Mouse (Mus musculus) hindbrain, embryonic 13.5 days (tissue): Measurements from ENCODE around the gene Atp13a1. TPM values are rescaled to one million over a fixed set of nuclear protein-coding genes. Genes with fewer than 3 reads are reported as not detected.

ENCODE experiments used
- ATAC-seq: fragments of 200-750 bp; cut with Nextera tagmentation; 2 replicates; pipeline ENCODE4 v1.8.0; 2017; ENCODE audit warnings: moderate TSS enrichment; ENCODE audit not compliant: low FRiP score
- H3K27ac ChIP-seq: fragments of 300-500 bp; sonication (generic); 2 replicates; pipeline ENCODE4 v1.5.1; 2015; ENCODE audit warnings: inconsistent platforms, mild to moderate bottlenecking, moderate library complexity
- H3K27me3 ChIP-seq: fragments of 300-500 bp; sonication (generic); 2 replicates; pipeline ENCODE4 v1.6.1; 2015; ENCODE audit warnings: mild to moderate bottlenecking, inconsistent platforms
- H3K36me3 ChIP-seq: fragments of 300-500 bp; sonication (generic); 2 replicates; pipeline ENCODE4 v1.6.1; 2015; ENCODE audit warnings: mild to moderate bottlenecking, inconsistent platforms
- H3K4me1 ChIP-seq: fragments of 300-500 bp; sonication (generic); replicated peaks from 2 replicates; pipeline ENCODE4 v1.6.1; 2015; ENCODE audit warnings: inconsistent platforms
- H3K4me2 ChIP-seq: fragments of 300-500 bp; sonication (generic); 2 replicates; pipeline ENCODE4 v1.6.1; 2015; ENCODE audit warnings: inconsistent platforms, mild to moderate bottlenecking, moderate library complexity
- H3K4me3 ChIP-seq: fragments of 300-500 bp; sonication (generic); 2 replicates; pipeline ENCODE4 v1.5.1; 2015; ENCODE audit warnings: mild to moderate bottlenecking, inconsistent platforms
- H3K9ac ChIP-seq: fragments of 300-500 bp; sonication (generic); 2 replicates; pipeline ENCODE4 v1.6.1; 2015; ENCODE audit warnings: mild to moderate bottlenecking, inconsistent platforms
- H3K9me3 ChIP-seq: fragments of 300-500 bp; sonication (generic); 2 replicates; pipeline ENCODE4 v1.6.1; 2016; ENCODE audit warnings: inconsistent platforms
- WGBS: fragments of 180-500 bp; shearing (Covaris S2); methylation state at CpG from one replicate; pipeline ENCODE4 v1.1.7; 2015; 5-methylcytosine and 5-hydroxymethylcytosine counted together
- polyA plus RNA-seq: library from polyadenylated mRNA; unstranded; fragments of >200 nt; fragmentation: Nextera tagmentation; extraction: Ambion mirVana; gene quantifications from 2 replicates; pipeline ENCODE4 v1.2.1, GENCODE M21; 2015

Gene Atp13a1
- polyA plus RNA-seq, result 47.8 and 47.9 TPM in 2 replicates

- no peaks in the 10 kb centered on the region for H3K9me3 ChIP-seq
- peak within 1 kb of the TSS; percentile 90 for H3K27ac ChIP-seq
- H3K36me3 ChIP-seq, result peaks cover 27% of the 10 kb centered on the region
- peak; percentile 96 for ATAC-seq
- H3K4me1 ChIP-seq, result peaks cover 36% of the 10 kb centered on the region
- no peaks in the 10 kb centered on the region for H3K27me3 ChIP-seq
- peak within 1 kb of the TSS; percentile 90 for H3K4me2 ChIP-seq
- peak within 1 kb of the TSS; percentile 100 for H3K4me3 ChIP-seq
- under 1% methylated on average over 38 of the region's 38 CpGs for WGBS
- peak within 1 kb of the TSS; percentile 99 for H3K9ac ChIP-seq
Measured at GRCm38 (mm10) chr8:69790773-69791367, at the start of gene Atp13a1, which contains the start of gene Zfp866. Gene Atp13a1, plus strand, starts transcription at chr8:69791163. Gene Zfp866, minus strand, starts transcription at chr8:69791178.

GRCm38 (mm10) chr8:69741231-69741630 lies 49.7 kb upstream of the Atp13a1 start:
- 85% methylated on average over 2 of the region's 2 CpGs for WGBS
- H3K4me1 ChIP-seq, result no peaks in the 10 kb centered on the region
- H3K4me2 ChIP-seq, result no peak overlapping the region
- H3K36me3 ChIP-seq, result peaks cover 29% of the 10 kb centered on the region
- no peak overlapping the region for H3K27ac ChIP-seq
- no peak overlapping the region for H3K4me3 ChIP-seq
- no peaks in the 10 kb centered on the region for H3K27me3 ChIP-seq
- H3K9me3 ChIP-seq, result no peaks in the 10 kb centered on the region
- no peak for ATAC-seq
- no peak overlapping the region for H3K9ac ChIP-seq

GRCm38 (mm10) chr8:69749544-69750454 lies 41.2 kb upstream of the Atp13a1 start, which contains the start of gene Zfp963:
Gene Zfp963, minus strand, starts transcription at chr8:69749970.
- 3% methylated on average over 48 of the region's 48 CpGs for WGBS
- peak within 1 kb of the TSS; percentile 82 for H3K9ac ChIP-seq
- peak within 1 kb of the TSS; percentile 99 for H3K27ac ChIP-seq
- H3K4me2 ChIP-seq, result peak within 1 kb of the TSS; percentile 53
- peaks cover 20% of the 10 kb centered on the region for H3K4me1 ChIP-seq
- no peaks in the 10 kb centered on the region for H3K9me3 ChIP-seq
- H3K36me3 ChIP-seq, result peaks cover 10% of the 10 kb centered on the region; the same call in 1 of the 2 replicates
- peak within 1 kb of the TSS; percentile 62 for H3K4me3 ChIP-seq
- no peaks in the 10 kb centered on the region for H3K27me3 ChIP-seq
- peak; percentile 99 for ATAC-seq

GRCm38 (mm10) chr8:69752437-69752836 lies 38.5 kb upstream of the Atp13a1 start:
- peaks cover 20% of the 10 kb centered on the region for H3K4me1 ChIP-seq
- no peaks in the 10 kb centered on the region for H3K9me3 ChIP-seq
- H3K36me3 ChIP-seq, result peaks cover 19% of the 10 kb centered on the region
- WGBS, result 88% methylated on average over 2 of the region's 2 CpGs
- no peak overlapping the region for H3K9ac ChIP-seq
- no peak overlapping the region for H3K4me2 ChIP-seq
- ATAC-seq, result no peak
- no peak overlapping the region for H3K4me3 ChIP-seq
- no peak overlapping the region for H3K27ac ChIP-seq
- H3K27me3 ChIP-seq, result no peaks in the 10 kb centered on the region

DNA sequence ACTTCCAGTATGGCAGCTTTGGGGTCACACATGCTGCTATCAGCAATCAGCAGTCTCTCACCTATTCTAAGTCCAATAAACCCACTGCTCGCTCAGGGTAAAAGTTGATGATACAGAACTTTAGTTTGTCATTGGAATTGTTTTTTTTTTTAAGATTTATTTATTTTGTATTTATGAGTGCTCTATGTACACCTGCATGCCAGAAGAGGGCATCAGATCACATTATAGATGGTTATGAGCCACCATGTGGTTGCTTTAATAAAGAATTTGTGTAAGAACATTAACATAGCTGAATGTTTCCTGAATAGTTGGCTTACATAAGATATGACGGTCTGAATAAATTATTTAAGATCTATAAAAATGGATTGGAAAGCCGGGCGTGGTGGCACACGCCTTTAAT lies 32.6 kb upstream of the Atp13a1 start:
- WGBS, result 98% methylated on average over 5 of the region's 5 CpGs
- Histone ChIP-seq H3K9me3 (no peaks in the 10 kb centered on the region), H3K4me2 (no peak overlapping the region), H3K27me3 (no peaks in the 10 kb centered on the region), H3K9ac (no peak overlapping the region), H3K36me3 (peaks cover 46% of the 10 kb centered on the region), H3K27ac (no peak overlapping the region), H3K4me3 (no peak overlapping the region), H3K4me1 (no peaks in the 10 kb centered on the region)
- ATAC-seq, result no peak

- Histone ChIP-seq H3K27me3 (no peaks in the 10 kb centered on the region), H3K4me2 (no peak overlapping the region), H3K27ac (no peak overlapping the region), H3K4me3 (no peak overlapping the region), H3K36me3 (peaks cover 63% of the 10 kb centered on the region), H3K9ac (no peak overlapping the region), H3K4me1 (no peaks in the 10 kb centered on the region), H3K9me3 (peaks cover 4% of the 10 kb centered on the region; the same call in 1 of the 2 replicates)
- 85% methylated on average over 4 of the region's 4 CpGs for WGBS
- ATAC-seq, result no peak
Measured at GRCm38 (mm10) chr8:69761814-69762445, 29.0 kb upstream of the Atp13a1 start.

DNA sequence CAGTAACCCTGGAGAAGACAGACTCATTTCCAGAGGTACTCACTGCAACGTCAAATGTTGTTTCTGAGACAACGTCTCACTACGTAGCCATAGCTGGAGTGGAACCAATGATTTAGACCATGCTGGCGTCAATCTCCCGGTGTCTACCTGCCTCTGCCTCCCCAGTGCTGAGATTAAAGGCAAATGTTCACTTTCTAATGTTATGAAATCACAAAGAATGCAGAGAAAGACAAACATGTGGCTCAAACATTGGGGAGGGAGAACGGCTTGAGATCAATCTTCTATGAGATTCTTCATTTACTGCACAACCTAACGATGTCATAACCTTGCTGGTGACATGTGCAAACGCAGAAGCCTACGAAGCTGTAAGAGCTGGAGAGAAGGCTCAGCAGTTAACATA lies 19.7 kb upstream of the Atp13a1 start:
- Histone ChIP-seq H3K4me3 (no peak overlapping the region), H3K9me3 (peaks cover under 1% of the 10 kb centered on the region; the same call in 1 of the 2 replicates), H3K27me3 (no peaks in the 10 kb centered on the region), H3K36me3 (peaks cover 37% of the 10 kb centered on the region), H3K27ac (no peak overlapping the region), H3K9ac (peak overlapping the region; percentile 3; the same call in 1 of the 2 replicates), H3K4me2 (no peak overlapping the region), H3K4me1 (peaks cover 39% of the 10 kb centered on the region)
- WGBS, result 91% methylated on average over 9 of the region's 9 CpGs
- ATAC-seq, result no peak

DNA sequence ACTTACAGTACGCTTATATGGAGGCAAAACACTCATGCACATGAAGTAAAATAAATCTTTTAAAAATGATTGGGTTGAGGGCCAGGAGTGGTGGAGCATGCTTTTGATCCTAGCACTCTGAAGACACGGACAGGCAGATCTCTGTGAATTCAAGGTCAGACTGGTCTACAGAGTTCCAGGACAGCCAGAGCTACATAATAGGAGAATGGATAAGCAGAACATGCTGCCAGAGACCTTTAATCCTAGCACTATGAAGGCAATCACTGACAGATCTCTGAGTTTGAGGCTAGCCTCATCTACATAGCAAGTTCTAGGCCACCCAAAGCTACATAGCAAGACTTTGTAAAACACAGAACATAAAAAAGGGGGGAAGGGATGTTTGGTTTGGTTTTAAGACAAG lies 18.9 kb upstream of the Atp13a1 start:
- H3K9ac ChIP-seq, result peak overlapping the region; percentile 53; the same call in 1 of the 2 replicates
- H3K9me3 ChIP-seq, result no peaks in the 10 kb centered on the region

GRCm38 (mm10) chr8:69774503-69775148 lies 16.3 kb upstream of the Atp13a1 start, which contains the start of gene Gm20422:
Gene Gm20422, minus strand, starts transcription at chr8:69774886.
- ATAC-seq, result peak; percentile 99
- Histone ChIP-seq H3K4me1 (peaks cover 39% of the 10 kb centered on the region), H3K27ac (peak within 1 kb of the TSS; percentile 100), H3K4me3 (peak within 1 kb of the TSS; percentile 69), H3K27me3 (no peaks in the 10 kb centered on the region), H3K9ac (peak within 1 kb of the TSS; percentile 89), H3K36me3 (peaks cover 3% of the 10 kb centered on the region; the same call in 1 of the 2 replicates), H3K9me3 (no peaks in the 10 kb centered on the region), H3K4me2 (peak within 1 kb of the TSS; percentile 73)
- WGBS, result under 1% methylated on average over 41 of the region's 41 CpGs

More for the DNA sequence above, 18.9 kb upstream of the Atp13a1 start:
- 0 out of 2 replicates have a peak overlapping the region, but pooled peaks have one; percentile 1 for H3K27ac ChIP-seq
- peaks cover 28% of the 10 kb centered on the region for H3K36me3 ChIP-seq
- H3K4me2 ChIP-seq, result peak overlapping the region; percentile 23; the same call in 1 of the 2 replicates
- H3K4me1 ChIP-seq, result peaks cover 39% of the 10 kb centered on the region
- no peaks in the 10 kb centered on the region for H3K27me3 ChIP-seq
- WGBS, result 91% methylated on average over 2 of the region's 2 CpGs
- no peak for ATAC-seq
- H3K4me3 ChIP-seq, result no peak overlapping the region

GRCm38 (mm10) chr8:69775149-69775534 lies 15.8 kb upstream of the Atp13a1 start:
- peak overlapping the region; percentile 89 for H3K9ac ChIP-seq
- ATAC-seq, result no peak; the same call in 1 of the 2 replicates

GRCm38 (mm10) chr8:69777111-69777510 lies 13.9 kb upstream of the Atp13a1 start:
- WGBS, result 74% methylated on average over 9 of the region's 12 CpGs
- H3K27me3 ChIP-seq, result no peaks in the 10 kb centered on the region
- no peaks in the 10 kb centered on the region for H3K36me3 ChIP-seq
- no peak overlapping the region for H3K4me3 ChIP-seq
- no peak overlapping the region for H3K9ac ChIP-seq
- H3K4me1 ChIP-seq, result peaks cover 19% of the 10 kb centered on the region
- no peak overlapping the region for H3K4me2 ChIP-seq
- H3K27ac ChIP-seq, result no peak overlapping the region
- no peaks in the 10 kb centered on the region for H3K9me3 ChIP-seq
- no peak for ATAC-seq

More at GRCm38 (mm10) chr8:69775149-69775534, 15.8 kb upstream of the Atp13a1 start:
- Histone ChIP-seq H3K27ac (peak overlapping the region; percentile 100), H3K4me1 (peaks cover 39% of the 10 kb centered on the region), H3K27me3 (no peaks in the 10 kb centered on the region), H3K36me3 (no peaks in the 10 kb centered on the region), H3K4me2 (peak overlapping the region; percentile 46), H3K9me3 (no peaks in the 10 kb centered on the region), H3K4me3 (peak overlapping the region; percentile 69; the same call in 1 of the 2 replicates)
- 56% methylated on average over 2 of the region's 2 CpGs for WGBS
